Mouse (Mus musculus) CH12.LX (cell line): ENCODE data around the gene Gm10203. TPM values are rescaled to one million over a fixed set of nuclear protein-coding genes. Genes with fewer than 3 reads are reported as not detected.

Source experiments
- DNase-seq: peaks from one replicate; pipeline ENCODE4 v3.0.0-alpha.2; 2013; ENCODE audit errors: extremely low read depth
- H3K27ac ChIP-seq: 2 replicates; pipeline ENCODE4 v1.5.1; 2012; ENCODE audit warnings: low read depth, mild to moderate bottlenecking, control low read depth, moderate library complexity; ENCODE audit not compliant: insufficient read depth
- H3K27me3 ChIP-seq: replicated peaks from 2 replicates; pipeline ENCODE3; 2012; ENCODE audit warnings: inconsistent platforms
- H3K36me3 ChIP-seq, 2 experiments: replicated peaks in 1 of 2; 2 replicates each; pipeline versions ENCODE3 to v1.6.1; 2012; ENCODE audit warnings: inconsistent platforms in 1 of 2, low read length in 1 of 2, mild to moderate bottlenecking in 1 of 2, mixed read lengths in 1 of 2, moderate library complexity in 1 of 2; ENCODE audit not compliant: control insufficient read depth in 1 of 2, insufficient read depth in 1 of 2
- H3K4me1 ChIP-seq, 2 experiments: 2 replicates each; pipeline ENCODE4 v1.6.1; 2012; ENCODE audit warnings: inconsistent platforms in 1 of 2, moderate library complexity in 1 of 2; ENCODE audit not compliant: insufficient read depth in 2 of 2, control insufficient read depth in 1 of 2
- H3K4me2 ChIP-seq: 2 replicates; pipeline ENCODE4 v1.6.1; 2012; ENCODE audit warnings: low read depth, mild to moderate bottlenecking, control low read depth; ENCODE audit not compliant: poor library complexity, insufficient read depth, severe bottlenecking
- H3K4me3 ChIP-seq, 3 experiments: fragments of 150-350 bp in 1 of 3; sonication (generic) in 1 of 3; replicated peaks in 1 of 3; 2 replicates each; pipeline versions ENCODE3 to v1.5.1; 2011 to 2012; ENCODE audit warnings: low read depth in 2 of 3, low read length in 2 of 3, mild to moderate bottlenecking in 2 of 3, moderate library complexity in 2 of 3, control low read depth in 1 of 3, improper control_type of control experiment in 1 of 3, inconsistent platforms in 1 of 3, mixed read lengths in 1 of 3; ENCODE audit not compliant: poor library complexity in 1 of 3
- H3K79me2 ChIP-seq: replicated peaks from 2 replicates; pipeline ENCODE4 v1.6.1; 2012; ENCODE audit warnings: mild to moderate bottlenecking, moderate library complexity; ENCODE audit not compliant: control insufficient read depth, poor library complexity, insufficient read depth, severe bottlenecking; ENCODE audit errors: extremely low read depth
- H3K9ac ChIP-seq: 2 replicates; pipeline ENCODE4 v1.6.1; 2012; ENCODE audit warnings: low read depth, mild to moderate bottlenecking, control low read depth, moderate library complexity; ENCODE audit not compliant: insufficient read depth
- H3K9me3 ChIP-seq: replicated peaks from 2 replicates; pipeline ENCODE3; 2012; ENCODE audit warnings: low read length, inconsistent platforms, mixed read lengths
- CTCF ChIP-seq, 2 experiments: IDR thresholded peaks in 1 of 2; conservative IDR thresholded peaks in 1 of 2; 2 replicates each; pipeline ENCODE4 v1.5.1; 2011 to 2012; ENCODE audit warnings: low read depth in 2 of 2, low read length in 2 of 2, improper control_type of control experiment in 1 of 2, inconsistent platforms in 1 of 2, mild to moderate bottlenecking in 1 of 2, moderate library complexity in 1 of 2
- E2F4 ChIP-seq: IDR thresholded peaks from 2 replicates; pipeline ENCODE4 v1.6.1; 2011; ENCODE audit warnings: low read depth, low read length, improper control_type of control experiment; ENCODE audit not compliant: insufficient replicate concordance
- ELF1 ChIP-seq: IDR thresholded peaks from 2 replicates; pipeline ENCODE4 v1.6.1; 2014; ENCODE audit warnings: low read depth, mild to moderate bottlenecking, inconsistent platforms, low read length, improper control_type of control experiment
- EP300 ChIP-seq: IDR thresholded peaks from 2 replicates; pipeline ENCODE4 v1.6.1; 2011; ENCODE audit warnings: low read length, improper control_type of control experiment
- ETS1 ChIP-seq: conservative IDR thresholded peaks from 2 replicates; pipeline ENCODE4 v1.6.1; 2012; ENCODE audit warnings: low read depth, mild to moderate bottlenecking, inconsistent platforms, low read length, improper control_type of control experiment, moderate library complexity
- HCFC1 ChIP-seq: IDR thresholded peaks from 2 replicates; pipeline ENCODE4 v1.6.1; 2012; ENCODE audit warnings: low read depth, mild to moderate bottlenecking, inconsistent platforms, low read length, improper control_type of control experiment
- IRF4 ChIP-seq: IDR thresholded peaks from 2 replicates; pipeline ENCODE4 v1.6.1; 2014; ENCODE audit warnings: low read depth, mild to moderate bottlenecking, inconsistent platforms, low read length, improper control_type of control experiment
- JUND ChIP-seq: conservative IDR thresholded peaks from 2 replicates; pipeline ENCODE4 v1.6.1; 2011; ENCODE audit warnings: low read depth, low read length, improper control_type of control experiment
- KAT2A ChIP-seq: IDR thresholded peaks from 2 replicates; pipeline ENCODE4 v1.6.1; 2012; ENCODE audit warnings: low read length, improper control_type of control experiment, inconsistent platforms; ENCODE audit not compliant: insufficient replicate concordance
- MAX ChIP-seq: IDR thresholded peaks from 2 replicates; pipeline ENCODE4 v1.6.1; 2011; ENCODE audit warnings: low read length, improper control_type of control experiment
- MXI1 ChIP-seq: IDR thresholded peaks from 2 replicates; pipeline ENCODE4 v1.6.1; 2011; ENCODE audit warnings: mild to moderate bottlenecking, low read depth, low read length, improper control_type of control experiment
- MYC ChIP-seq: IDR thresholded peaks from 2 replicates; pipeline ENCODE4 v1.6.1; 2011; ENCODE audit warnings: low read depth, mild to moderate bottlenecking, improper control_type of control experiment, low read length
- NELFE ChIP-seq: IDR thresholded peaks from 2 replicates; pipeline ENCODE4 v1.6.1; 2011; ENCODE audit warnings: low read depth, low read length, improper control_type of control experiment
- PAX5 ChIP-seq: IDR thresholded peaks from 2 replicates; pipeline ENCODE4 v1.6.1; 2012; ENCODE audit warnings: low read length, inconsistent platforms, mixed read lengths
- POLR2A ChIP-seq: IDR thresholded peaks from 2 replicates; pipeline ENCODE4 v1.6.1; 2011; ENCODE audit warnings: low read depth, mild to moderate bottlenecking, improper control_type of control experiment, low read length
- POLR2AphosphoS2 ChIP-seq: IDR thresholded peaks from 2 replicates; pipeline ENCODE4 v1.6.1; 2011; ENCODE audit warnings: low read depth, low read length, improper control_type of control experiment
- RAD21 ChIP-seq: IDR thresholded peaks from 2 replicates; pipeline ENCODE4 v1.6.1; 2011; ENCODE audit warnings: low read depth, mild to moderate bottlenecking, low read length, improper control_type of control experiment, moderate library complexity
- SIN3A ChIP-seq: IDR thresholded peaks from 2 replicates; pipeline ENCODE4 v1.6.1; 2012; ENCODE audit warnings: low read length, improper control_type of control experiment, inconsistent platforms
- TCF12 ChIP-seq: IDR thresholded peaks from 2 replicates; pipeline ENCODE4 v1.6.1; 2014; ENCODE audit warnings: low read depth, mild to moderate bottlenecking, inconsistent platforms, low read length, improper control_type of control experiment
- UBTF ChIP-seq: IDR thresholded peaks from 2 replicates; pipeline ENCODE4 v1.6.1; 2012; ENCODE audit warnings: low read depth, mild to moderate bottlenecking, inconsistent platforms, low read length, improper control_type of control experiment, moderate library complexity
- USF2 ChIP-seq: conservative IDR thresholded peaks from 2 replicates; pipeline ENCODE4 v1.6.1; 2011; ENCODE audit warnings: low read depth, low read length, improper control_type of control experiment
- ZC3H11A ChIP-seq: IDR thresholded peaks from 2 replicates; pipeline ENCODE4 v1.6.1; 2012; ENCODE audit warnings: low read depth, mild to moderate bottlenecking, inconsistent platforms, low read length, improper control_type of control experiment
- ZKSCAN1 ChIP-seq: IDR thresholded peaks from 2 replicates; pipeline ENCODE4 v1.6.1; 2012; ENCODE audit warnings: low read depth, inconsistent platforms, low read length, improper control_type of control experiment, borderline replicate concordance
- ZMIZ1 ChIP-seq: IDR thresholded peaks from 2 replicates; pipeline ENCODE4 v1.6.1; 2012; ENCODE audit warnings: low read depth, mild to moderate bottlenecking, inconsistent platforms, low read length, improper control_type of control experiment
- dilution Hi-C: fragments of 300-500 bp; cut with MboI; formaldehyde crosslinking; loops from 2 replicates; pipeline ENCODE4 v1.14.3; 2020; ENCODE audit warnings: low sequenced_read_pairs; ENCODE audit not compliant: extremely low pct_unique_long_range_greater_than_20kb, extremely low pct_ligation_motif_present
- in situ Hi-C: fragments of 300-500 bp; cut with MboI; formaldehyde crosslinking; loops from 3 replicates; pipeline ENCODE4 v1.14.3; 2019; ENCODE audit warnings: low sequenced_read_pairs, low pct_ligation_motif_present, low pct_unique_long_range_greater_than_20kb, mixed read lengths
- polyA plus RNA-seq: library from polyadenylated mRNA; unstranded; fragments of >175 nt; gene quantifications from 2 replicates; pipeline ENCODE4 v1.2.1, GENCODE M21; 2012; ENCODE audit warnings: low read depth; ENCODE audit not compliant: insufficient read length
- total RNA-seq, 2 experiments: library from RNA; depleted of rRNA; stranded (reverse); fragments of 300-350 nt in 1 of 2; fragments of >200 nt in 1 of 2; gene quantifications; 2 replicates each; pipeline ENCODE4 v1.2.3; 2012 to 2014

Gm10203 gene
- total and polyA plus RNA-seq, 3 experiments: not detected

DNA sequence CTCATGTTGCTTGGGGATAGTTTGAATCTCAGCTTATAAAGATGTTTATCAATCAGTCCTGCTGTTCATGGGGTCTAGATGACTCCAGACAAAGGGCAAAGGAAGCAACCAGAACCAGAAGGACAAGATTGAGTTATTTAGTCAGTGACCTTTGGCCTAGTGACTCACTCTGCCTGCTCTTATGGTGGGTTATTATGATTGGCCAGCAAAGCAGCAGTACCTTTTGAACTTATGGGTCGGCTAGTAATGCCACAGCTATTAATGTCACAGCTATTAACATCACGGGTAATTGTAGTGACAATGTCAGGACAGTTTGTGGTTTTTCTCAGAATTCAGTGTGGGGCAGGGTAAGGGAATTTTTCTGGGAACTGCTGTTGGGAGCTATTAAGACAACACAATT, 8.0 kb downstream of the Gm10203 start:
- Histone ChIP-seq H3K9ac (no peak overlapping the region), H3K27ac (no peak overlapping the region), H3K9me3 (peaks cover 2% of the 10 kb centered on the region), H3K36me3 (peaks cover 0 to 4% of the 10 kb centered on the region in 2 experiments), H3K27me3 (no peaks in the 10 kb centered on the region), H3K4me3 (no peak overlapping the region), H3K4me1 (peaks cover 8 to 23% of the 10 kb centered on the region in 2 experiments; a peak in 3 of 4 replicates), H3K79me2 (no peaks in the 10 kb centered on the region), H3K4me2 (no peak overlapping the region)
- TF ChIP-seq MAX (no peak), SIN3A (no peak), JUND (no peak), POLR2A (no peak), ELF1 (no peak), TCF12 (no peak), IRF4 (no peak)
- dilution Hi-C loops (no loop called here), in situ Hi-C loops (no loop called here)
- no peak for DNase-seq

DNA sequence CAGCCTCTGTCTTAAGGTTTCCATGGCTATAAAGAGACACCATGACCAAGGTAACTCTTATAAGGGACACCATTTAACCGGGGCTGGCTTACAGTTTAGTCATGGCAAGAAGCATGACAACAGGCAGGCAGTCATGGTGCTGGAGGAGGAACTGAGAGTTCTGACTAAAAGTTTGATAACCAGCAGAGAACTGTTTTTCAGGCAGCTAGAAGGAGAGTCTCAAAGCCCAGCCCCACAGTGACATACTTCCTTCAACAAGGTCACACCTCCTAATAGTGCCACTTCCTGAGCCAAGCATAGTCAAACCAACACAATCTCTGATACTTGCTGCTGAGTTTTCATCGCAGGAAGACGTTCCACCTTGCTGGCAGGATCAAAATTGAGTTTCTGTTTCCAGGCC, 9.0 kb downstream of the Gm10203 start:
- Histone ChIP-seq H3K4me3 (no peak overlapping the region), H3K27me3 (no peaks in the 10 kb centered on the region), H3K9ac (no peak overlapping the region), H3K4me2 (no peak overlapping the region), H3K36me3 (peaks cover 0 to 9% of the 10 kb centered on the region in 2 experiments), H3K9me3 (peaks cover 2% of the 10 kb centered on the region), H3K4me1 (peaks cover 10 to 25% of the 10 kb centered on the region in 2 experiments; a peak in 3 of 4 replicates), H3K79me2 (0 out of 2 replicates have a peak, but pooled peaks cover 1% of the 10 kb centered on the region), H3K27ac (no peak overlapping the region)
- DNase-seq: peak; percentile 53
- in situ Hi-C loops (no loop called here), dilution Hi-C loops (no loop called here)
- TF ChIP-seq IRF4: peak; percentile 83
- no peak for TF ChIP-seq NELFE
- TF ChIP-seq CTCF (conservative IDR thresholded peaks at IDR 0.05 in 1 of 2, IDR thresholded peaks at IDR 0.05 in 1 of 2; ENCODE audit: low read depth in 2 of 2, low read length in 2 of 2): no peak
- TF ChIP-seq EP300: peak; percentile 53
- TF ChIP-seq TCF12: peak; percentile 28; the same call in 1 of the 2 replicates
- TF ChIP-seq SIN3A: no peak
- peak; percentile 29; the same call in 1 of the 2 replicates for TF ChIP-seq ELF1
- no peak; the same call in 1 of the 2 replicates for TF ChIP-seq ETS1

DNA sequence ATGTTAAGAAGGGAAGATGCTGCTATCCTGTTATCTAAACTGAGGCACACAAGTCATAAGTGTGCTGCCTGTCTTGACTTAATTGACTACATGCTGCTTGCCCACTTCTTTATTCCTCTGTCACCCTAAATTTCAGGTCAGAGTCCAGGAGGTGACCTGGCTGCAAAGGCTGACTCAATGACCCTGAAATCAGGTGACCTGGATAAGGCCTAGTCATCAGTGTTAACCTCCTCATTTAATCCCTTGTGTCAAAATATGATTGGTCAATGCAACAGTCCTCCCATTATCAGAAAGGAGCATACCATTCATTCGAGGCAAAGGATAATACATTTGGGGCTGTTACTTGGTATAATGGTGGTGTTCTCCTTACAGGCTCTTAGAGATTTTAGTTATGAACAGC, 9.5 kb downstream of the Gm10203 start, which contains the start of gene Etfbkmt:
TSS of gene Etfbkmt (plus strand) at position 379 of the 400 bp plus-strand sequence.
- no peak within 1 kb of the TSS for H3K27ac ChIP-seq
- H3K4me2 ChIP-seq: peak within 1 kb of the TSS; percentile 75; the same call in 1 of the 2 replicates
- H3K9ac ChIP-seq: no peak within 1 kb of the TSS
- no peak for DNase-seq
- peaks cover 2% of the 10 kb centered on the region for H3K9me3 ChIP-seq
- H3K79me2 ChIP-seq: 0 out of 2 replicates have a peak, but pooled peaks cover 1% of the 10 kb centered on the region
- in situ Hi-C loops: no loop called here
- dilution Hi-C loops: no loop called here
- TF ChIP-seq UBTF (no peak), RAD21 (no peak), ZC3H11A (no peak), EP300 (no peak), E2F4 (no peak), USF2 (no peak), PAX5 (no peak), TCF12 (no peak), POLR2AphosphoS2 (no peak), ZMIZ1 (no peak), MYC (no peak), ETS1 (no peak), HCFC1 (no peak), POLR2A (no peak), JUND (no peak), KAT2A (no peak), CTCF (conservative IDR thresholded peaks at IDR 0.05 in 1 of 2, IDR thresholded peaks at IDR 0.05 in 1 of 2; ENCODE audit: low read depth in 2 of 2, low read length in 2 of 2) (no peak), ZKSCAN1 (no peak), MXI1 (no peak)
- peaks cover 0 to 14% of the 10 kb centered on the region in 2 experiments for H3K36me3 ChIP-seq
- peaks cover 10 to 25% of the 10 kb centered on the region in 2 experiments; a peak in 3 of 4 replicates for H3K4me1 ChIP-seq
- H3K4me3 ChIP-seq: no peak within 1 kb of the TSS
- no peaks in the 10 kb centered on the region for H3K27me3 ChIP-seq
